Mouse (Mus musculus): ENCODE data around the gene Ptpre.

GRCm38 (mm10) chr7:135581128-135581527, 43.8 kb downstream of the Ptpre start:
- TF ChIP-seq POLR2A (IDR thresholded peaks at IDR 0.05; ENCODE audit: insufficient read depth, low read length) (no peak), CTCF (IDR thresholded peaks at IDR 0.05; ENCODE audit: low read depth, low read length) (no peak), EP300 (IDR thresholded peaks at IDR 0.05; ENCODE audit: insufficient read depth, low read depth, low read length) (no peak)

Data from ES-Bruce4 (cell line).